Mouse (Mus musculus): Measurements from ENCODE around the gene Kcnip1.

Kcnip1 gene

GRCm38 (mm10) chr11:33993496-33993895 is 544 bp upstream of the Kcnip1 start:
- in situ Hi-C loops (cut with MboI, MseI), result no loop called here

- in situ Hi-C loops (cut with MboI, MseI), result no loop called here
Observed at GRCm38 (mm10) chr11:33990002-33990401, 3.0 kb downstream of the Kcnip1 start.

DNA sequence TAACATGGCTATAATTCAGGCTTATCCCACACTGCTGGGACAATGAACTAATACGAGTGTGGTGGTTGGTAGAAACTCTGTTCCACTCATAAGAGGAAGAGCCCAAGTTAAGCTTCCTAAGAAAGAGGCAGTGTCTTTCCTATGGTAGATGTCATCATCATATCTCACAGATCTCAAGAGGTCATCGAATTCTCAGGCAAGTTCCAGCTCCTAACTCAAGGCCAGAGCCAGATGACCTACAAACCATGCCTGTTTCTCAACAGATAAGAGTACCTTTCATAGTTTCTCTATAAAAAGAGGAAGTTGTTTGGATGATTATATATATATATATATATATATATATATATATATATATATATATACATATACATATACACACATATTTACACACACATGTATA is 6.4 kb downstream of the Kcnip1 start:
- in situ Hi-C loops (cut with MboI, MseI), result no loop called here

DNA sequence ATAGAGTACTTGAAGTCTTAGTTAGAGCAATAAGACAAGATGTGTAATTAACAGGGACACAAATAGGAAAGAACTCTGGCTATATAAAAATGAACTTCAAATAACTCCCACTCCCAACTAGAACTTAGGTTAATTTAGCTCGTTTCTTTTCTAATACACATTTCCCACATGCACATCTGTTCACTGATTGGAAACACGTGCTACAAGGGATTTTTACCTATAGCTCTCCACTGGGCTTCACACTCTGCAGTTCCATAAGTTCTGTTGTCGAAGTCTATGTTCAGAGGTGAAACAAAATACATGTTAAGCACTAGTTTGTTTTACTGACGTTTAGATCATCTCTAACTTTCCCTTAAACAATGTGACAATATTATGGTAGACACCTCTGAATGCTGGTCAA is 12.8 kb downstream of the Kcnip1 start:
- in situ Hi-C loops (cut with MboI, MseI), result no loop called here

DNA sequence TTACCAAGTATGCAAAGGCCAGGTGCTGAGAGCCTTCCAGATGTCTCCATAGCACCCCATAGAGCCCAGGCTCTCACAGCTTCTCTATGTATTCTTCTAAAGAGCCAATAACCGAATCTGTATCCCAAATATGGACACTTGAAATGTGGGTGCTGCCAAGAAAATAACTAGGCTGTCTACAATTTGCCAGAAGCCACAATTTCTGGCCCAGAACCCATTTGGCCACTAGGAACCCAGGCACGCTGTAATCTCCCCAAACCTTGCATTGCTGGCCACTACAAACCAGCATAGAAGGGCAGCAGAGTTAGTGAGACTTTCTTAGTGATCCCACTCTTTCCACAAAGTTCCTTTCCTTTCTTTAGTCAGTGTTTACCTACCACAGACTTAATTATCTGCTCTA is 17.8 kb downstream of the Kcnip1 start:
- in situ Hi-C loops (cut with MboI, MseI), result loop anchor here (5.0 kb wide), 1 partner anchor 232 kb away; the partner anchor contains the start of gene Foxi1

DNA sequence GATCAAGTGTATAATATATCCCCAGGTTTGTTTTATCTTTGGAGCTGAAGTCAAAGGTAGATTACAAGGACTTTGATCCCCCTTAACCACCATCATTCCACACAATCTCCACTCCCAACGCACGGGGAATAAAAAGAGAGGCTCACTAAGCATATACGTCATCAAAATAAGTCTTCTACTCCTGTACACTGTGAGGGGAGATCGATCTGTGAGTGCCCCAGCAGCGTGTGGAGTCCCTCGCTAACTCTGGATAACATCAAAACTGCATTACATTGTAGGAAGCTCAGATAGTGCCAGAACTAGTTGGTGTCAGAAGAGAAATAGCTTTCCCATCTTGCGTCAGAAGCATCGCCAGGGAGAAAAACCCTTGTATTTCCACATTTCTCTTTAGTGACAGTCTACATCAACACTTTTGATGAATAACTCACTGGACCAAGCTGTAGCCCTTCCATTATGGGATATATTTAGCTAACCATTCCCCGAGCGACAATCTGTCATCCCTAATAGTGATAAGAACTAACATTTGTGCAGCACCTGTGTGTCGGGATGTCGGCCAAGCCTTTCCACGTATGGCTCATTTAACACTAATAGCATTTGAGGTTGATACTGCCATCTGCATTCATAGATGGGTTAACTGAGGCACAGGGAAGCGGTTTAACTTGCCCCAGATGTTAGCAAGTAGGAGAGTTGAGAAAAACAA is 18.5 kb downstream of the Kcnip1 start:
- in situ Hi-C loops (cut with MboI, MseI), result loop anchor here (5.0 to 25.0 kb wide), 2 partner anchors 233 to 738 kb away; partner anchors contain the start of gene Foxi1

GRCm38 (mm10) chr11:33972114-33972513 is 20.8 kb downstream of the Kcnip1 start:
- in situ Hi-C loops (cut with MboI, MseI), result loop anchor here (25.0 kb wide), 1 partner anchor 740 kb away; no protein-coding TSS in a partner anchor

GRCm38 (mm10) chr11:33969199-33969598 is 23.8 kb downstream of the Kcnip1 start:
- in situ Hi-C loops (cut with MboI, MseI), result loop anchor here (25.0 kb wide), 1 partner anchor 743 kb away; no protein-coding TSS in a partner anchor

DNA sequence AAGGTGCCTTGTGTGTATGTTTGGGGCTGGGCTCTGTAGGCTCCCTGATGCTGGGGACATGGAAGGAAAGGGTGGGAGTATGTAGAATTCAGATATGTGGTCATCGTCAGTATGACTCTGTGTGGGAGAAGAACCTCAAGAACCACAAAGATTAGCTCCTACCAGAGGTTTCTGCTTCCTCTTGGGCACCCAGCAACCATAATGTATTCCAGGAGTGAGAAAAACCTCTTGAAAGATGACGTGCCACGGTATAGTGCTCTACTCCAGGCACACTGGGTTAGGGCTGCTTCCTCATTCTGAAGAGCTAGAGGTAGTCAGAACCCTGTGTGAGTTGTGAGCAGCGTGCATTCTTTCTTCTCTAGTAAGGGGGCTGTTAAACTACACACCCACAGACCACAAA is 25.2 kb downstream of the Kcnip1 start:
- in situ Hi-C loops (cut with MboI, MseI), result loop anchor here (25.0 kb wide), 1 partner anchor 745 kb away; no protein-coding TSS in a partner anchor

DNA sequence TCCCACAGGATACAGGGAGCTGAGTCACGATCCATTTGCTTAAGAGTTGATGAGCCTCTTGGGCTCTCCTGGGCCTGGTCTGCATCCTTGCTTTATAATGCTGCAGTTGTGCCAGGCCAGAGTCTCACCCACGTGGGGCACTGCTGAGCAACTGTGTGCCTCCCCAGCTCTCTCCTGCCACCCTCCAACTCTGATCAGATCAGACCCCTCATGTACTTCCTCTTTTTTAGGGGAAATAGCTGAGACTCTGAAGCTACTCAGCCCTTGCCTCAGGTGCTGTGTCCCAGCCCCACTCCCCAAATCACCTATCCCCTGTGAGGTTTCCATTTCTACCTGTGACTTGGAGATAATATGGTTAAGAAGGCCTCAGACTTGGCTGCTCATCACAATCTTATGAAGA is 27.6 kb downstream of the Kcnip1 start:
- in situ Hi-C loops (cut with MboI, MseI), result loop anchor here (25.0 kb wide), 1 partner anchor 747 kb away; no protein-coding TSS in a partner anchor

DNA sequence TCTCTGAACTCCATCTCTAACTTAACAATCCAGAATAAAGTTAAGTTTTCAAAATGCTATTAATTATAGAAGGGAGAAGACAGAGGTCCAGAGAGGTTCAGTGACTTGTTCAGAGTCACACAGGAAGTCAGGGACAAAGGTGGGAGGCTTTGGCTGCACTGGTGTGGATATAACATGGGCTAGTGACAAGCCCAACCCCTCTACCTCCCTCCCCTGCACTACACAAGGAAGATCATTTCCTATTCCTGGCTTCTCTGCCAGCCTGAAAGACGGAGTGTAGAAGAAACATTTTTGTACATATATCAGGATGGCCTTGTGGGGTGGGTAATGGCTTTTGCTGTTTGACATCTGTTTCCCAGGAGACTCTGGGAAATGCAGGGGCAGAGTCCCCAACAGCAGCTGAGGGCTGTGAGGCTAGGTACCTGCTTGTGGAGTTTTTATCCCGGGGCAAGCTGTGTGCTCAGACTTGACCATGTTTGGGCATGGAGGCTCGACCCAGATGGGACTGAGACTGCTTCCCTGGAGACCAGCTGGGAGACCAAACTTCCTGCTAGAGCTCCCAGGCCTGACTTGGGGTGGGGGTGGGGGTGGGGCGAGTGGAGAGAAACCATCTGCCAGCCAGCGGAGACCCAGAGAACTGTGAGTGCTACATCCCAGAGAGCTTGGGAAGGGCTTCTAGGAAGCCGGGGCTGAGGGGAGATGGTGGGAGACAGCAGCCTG is 30.1 kb downstream of the Kcnip1 start, which contains the start of gene Kcnmb1:
Gene Kcnmb1 (plus strand): TSS at position 326 of the 720 bp plus-strand sequence.
- in situ Hi-C loops (cut with MboI, MseI), result loop anchor here (25.0 kb wide), 1 partner anchor 749 kb away; no protein-coding TSS in a partner anchor

DNA sequence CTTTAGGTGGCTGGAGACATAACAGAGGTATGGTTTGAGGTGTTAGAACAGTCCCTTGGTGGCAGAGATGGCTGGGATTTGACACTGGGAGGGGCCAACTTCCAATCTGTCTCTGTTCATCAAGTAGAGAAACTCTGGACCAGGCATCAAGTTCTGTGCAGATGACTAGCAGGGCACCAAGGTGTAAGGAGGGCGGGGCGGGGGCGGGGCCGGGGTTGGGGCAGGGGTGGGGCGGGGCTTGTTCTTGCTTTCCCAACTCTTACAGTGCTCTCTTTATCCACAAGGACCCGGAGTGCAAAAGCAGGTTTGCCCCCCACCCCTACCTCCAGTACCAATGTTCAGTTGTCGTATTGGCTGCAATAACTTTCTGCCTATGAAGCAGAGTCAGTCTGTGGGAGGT is 30.8 kb downstream of the Kcnip1 start:
- in situ Hi-C loops (cut with MboI, MseI), result loop anchor here (25.0 kb wide), 1 partner anchor 750 kb away; no protein-coding TSS in a partner anchor

GRCm38 (mm10) chr11:33958713-33959112 is 34.2 kb downstream of the Kcnip1 start:
- in situ Hi-C loops (cut with MboI, MseI), result loop anchor here (5.0 to 25.0 kb wide), 3 partner anchors 44 to 754 kb away; no protein-coding TSS in a partner anchor

DNA sequence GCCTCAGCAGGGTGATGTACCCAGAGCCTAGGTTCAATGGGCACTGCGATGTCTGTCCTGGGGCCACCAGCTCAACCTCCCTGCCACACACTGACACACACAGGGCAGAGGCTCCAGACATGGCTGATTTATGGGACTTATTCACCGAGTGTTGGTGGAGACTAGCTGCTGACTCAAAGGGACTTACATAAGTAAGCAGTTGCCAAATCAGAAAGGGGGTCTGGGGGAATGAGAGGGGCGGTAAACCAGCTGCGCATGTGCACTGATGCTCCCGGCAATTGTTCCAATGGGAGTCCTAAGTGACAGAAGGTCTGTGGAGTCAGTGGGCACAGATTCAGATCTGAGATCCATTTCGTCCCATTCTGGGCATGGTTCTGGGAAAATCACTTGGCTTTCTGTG is 35.4 kb downstream of the Kcnip1 start:
- in situ Hi-C loops (cut with MboI, MseI), result loop anchor here (5.0 to 25.0 kb wide), 3 partner anchors 45 to 755 kb away; no protein-coding TSS in a partner anchor

GRCm38 (mm10) chr11:33956623-33957022 is 36.3 kb downstream of the Kcnip1 start:
- in situ Hi-C loops (cut with MboI, MseI), result loop anchor here (5.0 to 25.0 kb wide), 3 partner anchors 46 to 756 kb away; no protein-coding TSS in a partner anchor

DNA sequence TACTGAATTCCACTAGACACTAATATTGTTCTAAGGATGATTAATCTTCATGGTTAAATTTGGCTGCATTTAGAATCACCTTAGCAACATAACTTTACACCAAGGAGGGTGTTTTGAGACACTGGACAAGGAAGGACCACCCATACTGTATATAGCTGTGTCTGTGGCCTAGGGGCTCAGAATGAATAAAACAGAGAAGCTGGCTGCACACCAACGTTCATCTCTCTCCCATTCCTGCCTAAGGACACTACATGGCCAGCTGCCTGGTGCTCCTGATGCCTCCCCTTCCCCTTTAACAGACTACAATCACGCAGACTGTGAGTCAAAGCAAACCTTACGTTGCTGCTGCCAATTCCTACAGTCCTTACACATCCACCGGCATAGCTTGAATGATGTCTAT is 37.0 kb downstream of the Kcnip1 start:
- in situ Hi-C loops (cut with MboI, MseI), result loop anchor here (5.0 to 25.0 kb wide), 3 partner anchors 46 to 756 kb away; no protein-coding TSS in a partner anchor

DNA sequence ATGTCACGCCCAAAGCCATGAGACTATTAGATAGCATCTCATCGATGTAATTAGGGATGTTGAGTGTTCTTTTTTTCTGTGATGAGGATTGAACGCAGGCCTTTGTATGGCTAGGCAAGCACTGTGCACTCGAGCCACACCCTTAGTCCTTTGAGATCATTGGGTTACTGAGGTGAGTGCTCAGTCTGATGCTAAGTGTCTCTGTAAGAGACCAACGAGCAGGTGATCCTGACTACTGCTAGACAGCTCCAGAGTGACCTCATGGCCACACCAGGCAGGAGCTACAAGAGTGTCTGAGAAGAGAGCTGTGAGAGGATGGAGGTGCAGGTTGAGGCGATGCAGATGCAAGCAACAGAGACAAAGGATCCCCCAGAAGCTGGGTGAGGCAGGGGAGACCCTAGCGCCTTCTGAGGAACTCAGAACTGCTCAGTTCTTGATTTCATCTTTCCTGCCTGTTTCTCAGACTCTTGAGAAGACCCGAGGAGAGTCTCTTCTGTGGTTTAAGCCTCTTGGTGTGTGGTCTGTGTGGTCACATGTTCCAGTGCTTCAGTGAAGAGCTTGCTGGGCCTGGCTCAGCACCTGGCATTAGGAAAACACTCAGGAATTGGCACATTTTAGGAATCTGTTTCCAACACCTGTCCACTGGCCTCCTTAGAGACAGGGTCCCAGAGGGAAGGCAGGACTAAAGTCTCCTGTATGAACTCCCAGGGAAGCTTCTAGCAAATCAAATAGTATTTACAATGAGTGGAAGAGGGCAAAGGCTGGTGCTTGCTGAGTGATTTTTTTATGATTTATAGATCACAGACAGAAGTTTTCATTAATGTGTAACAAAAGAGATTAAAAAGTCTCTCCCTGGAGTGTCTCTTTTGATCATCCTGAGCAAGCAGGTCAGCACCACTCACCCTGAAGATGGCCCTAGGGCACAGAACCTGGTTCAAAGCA is 41.0 kb downstream of the Kcnip1 start:
- in situ Hi-C loops (cut with MboI, MseI), result loop anchor here (10.0 to 25.0 kb wide), 2 partner anchors 263 to 760 kb away; no protein-coding TSS in a partner anchor

- in situ Hi-C loops (cut with MboI, MseI), result loop anchor here (10.0 to 25.0 kb wide), 2 partner anchors 264 to 761 kb away; no protein-coding TSS in a partner anchor
Observed at GRCm38 (mm10) chr11:33951155-33951554, 41.8 kb downstream of the Kcnip1 start.

GRCm38 (mm10) chr11:33946501-33946900 is 46.5 kb downstream of the Kcnip1 start:
- in situ Hi-C loops (cut with MboI, MseI), result loop anchor here (25.0 kb wide), 1 partner anchor 1866 kb away; no protein-coding TSS in a partner anchor

GRCm38 (mm10) chr11:33944786-33945328 is 48.1 kb downstream of the Kcnip1 start:
- in situ Hi-C loops (cut with MboI, MseI), result loop anchor here (25.0 kb wide), 1 partner anchor 1867 kb away; no protein-coding TSS in a partner anchor

Measured in regulatory T cell (primary cell).